Mouse (Mus musculus) heart, embryonic 13.5 days (tissue): ENCODE measurements at regions not wholly inside any gene's neighbourhood (a gene's known extent, or its start where the extent isn't known, plus 50 kb on each side); places are given as distances from the start of the nearest gene placed in this dataset.

Experiments
- ATAC-seq: fragments of 200-750 bp; cut with Nextera tagmentation; 2 replicates; pipeline ENCODE4 v1.8.0; 2017; ENCODE audit warnings: moderate TSS enrichment; ENCODE audit not compliant: insufficient number of reproducible peaks, low FRiP score, low TSS enrichment; ENCODE audit errors: extremely low read depth
- H3K27ac ChIP-seq: fragments of 300-500 bp; sonication (generic); replicated peaks from 2 replicates; pipeline ENCODE4 v1.5.1; 2015; ENCODE audit warnings: moderate library complexity, mild to moderate bottlenecking, inconsistent platforms
- H3K27me3 ChIP-seq: fragments of 300-500 bp; sonication (generic); replicated peaks from 2 replicates; pipeline ENCODE4 v1.6.1; 2015; ENCODE audit warnings: mild to moderate bottlenecking, inconsistent platforms
- H3K36me3 ChIP-seq: fragments of 300-500 bp; sonication (generic); 2 replicates; pipeline ENCODE4 v1.6.1; 2015; ENCODE audit warnings: mild to moderate bottlenecking, inconsistent platforms
- H3K4me1 ChIP-seq: fragments of 300-500 bp; sonication (generic); 2 replicates; pipeline ENCODE4 v1.6.1; 2015; ENCODE audit warnings: inconsistent platforms
- H3K4me2 ChIP-seq: fragments of 300-500 bp; sonication (generic); 2 replicates; pipeline ENCODE4 v1.6.1; 2015; ENCODE audit warnings: inconsistent platforms, mild to moderate bottlenecking, moderate library complexity
- H3K4me3 ChIP-seq: fragments of 300-500 bp; sonication (generic); 2 replicates; pipeline ENCODE4 v1.5.1; 2015; ENCODE audit warnings: moderate library complexity, mild to moderate bottlenecking, inconsistent platforms
- H3K9ac ChIP-seq: fragments of 300-500 bp; sonication (generic); 2 replicates; pipeline ENCODE4 v1.6.1; 2015; ENCODE audit warnings: inconsistent platforms, mild to moderate bottlenecking, moderate library complexity
- H3K9me3 ChIP-seq: fragments of 300-500 bp; sonication (generic); 2 replicates; pipeline ENCODE4 v1.6.1; 2016; ENCODE audit warnings: inconsistent platforms
- WGBS: fragments of 180-500 bp; shearing (Covaris S2); methylation state at CpG from one replicate; pipeline ENCODE4 v1.1.7; 2015; ENCODE audit warnings: mixed read lengths; 5-methylcytosine and 5-hydroxymethylcytosine counted together

- H3K27ac ChIP-seq: no peak overlapping the region
- peaks cover 78% of the 10 kb centered on the region for H3K27me3 ChIP-seq
- H3K4me2 ChIP-seq: no peak overlapping the region
- no peak overlapping the region for H3K4me3 ChIP-seq
- no peak overlapping the region for H3K9ac ChIP-seq
- no peaks in the 10 kb centered on the region for H3K9me3 ChIP-seq
- no peaks in the 10 kb centered on the region for H3K36me3 ChIP-seq
- WGBS: 77% methylated on average over 10 of the region's 10 CpGs
- H3K4me1 ChIP-seq: peaks cover 7% of the 10 kb centered on the region; the same call in 1 of the 2 replicates
- no peak for ATAC-seq
These were observed 220.1 kb downstream of the Rplp1 start for GRCm38 (mm10) chr9:61694206-61694605.

- ATAC-seq: no peak
- H3K9ac ChIP-seq: no peak overlapping the region
- no peak overlapping the region for H3K4me3 ChIP-seq
- peaks cover 7% of the 10 kb centered on the region; the same call in 1 of the 2 replicates for H3K4me1 ChIP-seq
- WGBS: 54% methylated on average over 3 of the region's 3 CpGs
- H3K27me3 ChIP-seq: peaks cover 61% of the 10 kb centered on the region
- no peaks in the 10 kb centered on the region for H3K36me3 ChIP-seq
- no peak overlapping the region for H3K27ac ChIP-seq
- H3K4me2 ChIP-seq: no peak overlapping the region
- no peaks in the 10 kb centered on the region for H3K9me3 ChIP-seq
These were observed 223.6 kb downstream of the Rplp1 start for GRCm38 (mm10) chr9:61690786-61691185.

DNA sequence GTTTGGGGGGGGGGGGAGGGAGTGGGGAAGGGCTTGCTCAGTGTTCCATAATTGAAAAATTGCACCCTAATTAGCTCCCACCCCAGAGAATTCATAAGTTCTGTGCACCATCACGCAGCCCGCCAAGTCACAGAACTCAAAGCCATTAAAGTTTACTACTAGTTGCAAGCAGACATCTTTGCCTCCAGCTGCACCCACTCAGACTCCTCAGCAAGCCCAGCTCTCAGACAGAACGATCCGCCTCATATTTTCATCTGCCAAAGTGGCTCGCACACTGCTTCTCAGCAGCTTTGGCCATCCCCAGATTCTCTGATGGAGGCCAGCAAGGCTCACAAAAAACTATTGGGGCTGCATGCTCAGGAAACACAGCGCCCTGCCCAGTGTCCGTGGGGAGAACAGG, 224.4 kb downstream of the Rplp1 start:
- Histone ChIP-seq H3K36me3 (no peaks in the 10 kb centered on the region), H3K4me2 (no peak overlapping the region), H3K9ac (no peak overlapping the region), H3K27me3 (peaks cover 53% of the 10 kb centered on the region), H3K4me3 (no peak overlapping the region), H3K9me3 (no peaks in the 10 kb centered on the region), H3K27ac (no peak overlapping the region), H3K4me1 (no peaks in the 10 kb centered on the region)
- ATAC-seq: no peak
- WGBS: 77% methylated on average over 7 of the region's 7 CpGs

DNA sequence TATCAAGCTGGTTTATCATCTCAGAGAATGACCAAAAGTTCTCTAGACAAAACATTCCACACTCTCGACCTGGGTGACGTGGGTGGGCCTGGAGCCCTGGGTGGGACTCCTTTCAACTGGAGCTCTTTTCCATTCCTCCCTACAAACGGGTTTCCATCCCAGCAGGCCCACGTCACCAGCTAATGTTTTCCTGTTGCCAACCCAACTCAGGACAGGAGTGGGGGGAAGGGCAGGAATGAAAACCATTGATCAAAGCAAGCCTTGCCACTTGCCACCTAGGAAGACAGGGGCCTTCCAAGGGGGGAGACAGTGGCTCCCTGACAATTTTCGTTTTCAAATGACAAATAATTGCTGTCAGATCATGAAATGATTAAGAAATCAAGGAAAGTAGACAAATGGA, 224.8 kb downstream of the Rplp1 start:
- Histone ChIP-seq H3K27ac (no peak overlapping the region), H3K9ac (no peak overlapping the region), H3K4me1 (no peaks in the 10 kb centered on the region), H3K4me3 (no peak overlapping the region), H3K27me3 (peaks cover 51% of the 10 kb centered on the region), H3K9me3 (no peaks in the 10 kb centered on the region), H3K4me2 (no peak overlapping the region), H3K36me3 (no peaks in the 10 kb centered on the region)
- 33% methylated on average over 5 of the region's 5 CpGs for WGBS
- ATAC-seq: no peak

DNA sequence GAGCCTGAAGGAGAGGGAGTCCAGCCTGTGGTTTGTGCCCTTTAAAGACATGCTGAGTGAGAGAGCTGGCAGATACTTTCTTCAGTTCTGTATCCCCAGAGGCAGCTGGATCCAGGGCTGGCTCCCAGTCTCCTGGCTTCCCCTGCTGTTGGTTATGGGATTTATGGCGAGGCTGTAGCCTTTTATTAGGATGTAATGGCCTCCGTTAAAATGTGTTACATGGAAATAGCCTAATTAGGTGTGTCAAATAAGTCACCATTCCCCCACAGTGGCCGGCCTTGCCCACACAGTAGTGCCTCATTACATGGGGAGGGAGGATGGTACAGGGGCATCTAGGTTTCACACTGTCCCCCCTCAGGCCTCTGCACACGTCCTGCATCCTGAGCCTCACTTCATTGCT, 230.8 kb downstream of the Rplp1 start:
- H3K27ac ChIP-seq: no peak overlapping the region
- WGBS: 71% methylated on average over 4 of the region's 4 CpGs

DNA sequence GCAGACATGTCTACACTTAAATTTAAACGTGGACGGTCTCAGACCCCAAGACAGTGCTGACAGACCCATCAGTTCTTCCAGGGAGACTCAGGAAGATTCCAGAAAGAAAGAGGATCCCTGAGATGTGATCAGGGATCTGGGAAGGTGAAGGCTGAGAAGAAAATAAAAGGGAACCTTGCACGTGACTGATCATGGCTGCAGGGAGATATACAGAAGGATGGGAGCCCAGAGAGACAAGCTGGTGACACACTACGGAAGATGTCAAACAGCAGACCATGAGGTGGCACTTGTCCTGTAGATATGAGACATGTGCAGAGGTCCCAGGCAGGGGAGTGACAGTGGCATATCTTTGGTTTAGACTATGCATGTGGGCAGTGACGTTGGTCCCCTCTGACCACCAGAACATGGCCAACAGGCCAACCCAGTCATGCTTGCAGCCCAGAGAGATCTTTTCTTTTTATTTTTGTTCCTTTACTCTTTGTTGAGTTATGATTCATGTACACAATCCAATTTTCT, 231.5 kb downstream of the Rplp1 start:
- no peak overlapping the region for H3K9ac ChIP-seq
- H3K36me3 ChIP-seq: no peaks in the 10 kb centered on the region
- 64% methylated on average over 5 of the region's 5 CpGs for WGBS
- H3K9me3 ChIP-seq: no peaks in the 10 kb centered on the region
- no peak for ATAC-seq
- H3K27me3 ChIP-seq: peaks cover 44% of the 10 kb centered on the region
- no peak overlapping the region for H3K4me2 ChIP-seq
- H3K4me1 ChIP-seq: peaks cover 9% of the 10 kb centered on the region
- no peak overlapping the region for H3K27ac ChIP-seq
- H3K4me3 ChIP-seq: no peak overlapping the region

More for the DNA sequence above, 230.8 kb downstream of the Rplp1 start:
- no peak for ATAC-seq
- no peaks in the 10 kb centered on the region for H3K36me3 ChIP-seq
- no peaks in the 10 kb centered on the region for H3K9me3 ChIP-seq
- peaks cover 9% of the 10 kb centered on the region for H3K4me1 ChIP-seq
- no peak overlapping the region for H3K9ac ChIP-seq
- H3K4me3 ChIP-seq: no peak overlapping the region
- peaks cover 39% of the 10 kb centered on the region for H3K27me3 ChIP-seq
- no peak overlapping the region for H3K4me2 ChIP-seq

- H3K4me3 ChIP-seq: no peak overlapping the region
- H3K36me3 ChIP-seq: no peaks in the 10 kb centered on the region
- no peak for ATAC-seq
- no peak overlapping the region for H3K4me2 ChIP-seq
- 58% methylated on average over 4 of the region's 4 CpGs for WGBS
- no peaks in the 10 kb centered on the region for H3K9me3 ChIP-seq
- peaks cover 45% of the 10 kb centered on the region for H3K27me3 ChIP-seq
- H3K27ac ChIP-seq: no peak overlapping the region
- no peak overlapping the region for H3K9ac ChIP-seq
- peaks cover 9% of the 10 kb centered on the region for H3K4me1 ChIP-seq
These were observed 232.0 kb downstream of the Rplp1 start for GRCm38 (mm10) chr9:61682316-61682715.

- Histone ChIP-seq H3K4me1 (peaks cover 9% of the 10 kb centered on the region), H3K27me3 (peaks cover 43% of the 10 kb centered on the region), H3K4me3 (no peak overlapping the region), H3K9me3 (no peaks in the 10 kb centered on the region), H3K9ac (no peak overlapping the region), H3K4me2 (no peak overlapping the region), H3K27ac (no peak overlapping the region), H3K36me3 (no peaks in the 10 kb centered on the region)
- 64% methylated on average over 5 of the region's 5 CpGs for WGBS
- no peak for ATAC-seq
These were observed 232.9 kb downstream of the Rplp1 start for GRCm38 (mm10) chr9:61681406-61681805.

- no peak overlapping the region for H3K4me3 ChIP-seq
- peaks cover 9% of the 10 kb centered on the region for H3K4me1 ChIP-seq
- ATAC-seq: no peak
- 40% methylated on average over 6 of the region's 6 CpGs for WGBS
- no peaks in the 10 kb centered on the region for H3K9me3 ChIP-seq
- peaks cover 43% of the 10 kb centered on the region for H3K27me3 ChIP-seq
- H3K9ac ChIP-seq: no peak overlapping the region
- H3K4me2 ChIP-seq: no peak overlapping the region
- no peaks in the 10 kb centered on the region for H3K36me3 ChIP-seq
- no peak overlapping the region for H3K27ac ChIP-seq
These were observed 233.4 kb downstream of the Rplp1 start for GRCm38 (mm10) chr9:61680911-61681311.

- Histone ChIP-seq H3K4me1 (peaks cover 13% of the 10 kb centered on the region), H3K27me3 (peaks cover 46% of the 10 kb centered on the region), H3K9ac (no peak overlapping the region), H3K4me3 (no peak overlapping the region), H3K27ac (no peak overlapping the region), H3K36me3 (no peaks in the 10 kb centered on the region), H3K9me3 (no peaks in the 10 kb centered on the region), H3K4me2 (no peak overlapping the region)
- WGBS: 66% methylated on average over 6 of the region's 6 CpGs
- ATAC-seq: no peak
These were observed 234.7 kb downstream of the Rplp1 start for GRCm38 (mm10) chr9:61679686-61680085.

- Histone ChIP-seq H3K36me3 (no peaks in the 10 kb centered on the region), H3K4me3 (no peak overlapping the region), H3K4me1 (peaks cover 13% of the 10 kb centered on the region), H3K27me3 (peaks cover 39% of the 10 kb centered on the region), H3K4me2 (no peak overlapping the region), H3K27ac (no peak overlapping the region), H3K9me3 (no peaks in the 10 kb centered on the region), H3K9ac (no peak overlapping the region)
- WGBS: 56% methylated on average over 3 of the region's 3 CpGs
- ATAC-seq: no peak
These were observed 236.7 kb downstream of the Rplp1 start for GRCm38 (mm10) chr9:61677603-61678002.

- no peak overlapping the region for H3K27ac ChIP-seq
- H3K4me1 ChIP-seq: peaks cover 8% of the 10 kb centered on the region
- no peak overlapping the region for H3K4me3 ChIP-seq
- H3K9ac ChIP-seq: no peak overlapping the region
- ATAC-seq: no peak
- peaks cover 39% of the 10 kb centered on the region for H3K27me3 ChIP-seq
- no peak overlapping the region for H3K4me2 ChIP-seq
- 69% methylated on average over 11 of the region's 11 CpGs for WGBS
- no peaks in the 10 kb centered on the region for H3K9me3 ChIP-seq
- no peaks in the 10 kb centered on the region for H3K36me3 ChIP-seq
These were observed 237.3 kb downstream of the Rplp1 start for GRCm38 (mm10) chr9:61677037-61677436.
